Mouse (Mus musculus) liver, postnatal 0 days (tissue): ENCODE data around the gene G6pc3.

ENCODE experiments used
- CTCF ChIP-seq: sonication (generic); IDR thresholded peaks from 2 replicates; pipeline ENCODE4 v1.5.1; 2016; ENCODE audit warnings: antibody characterized with exemption, low read depth
- EP300 ChIP-seq: IDR thresholded peaks from 2 replicates; pipeline ENCODE4 v1.6.1; 2016; ENCODE audit warnings: antibody characterized with exemption, low read depth, mild to moderate bottlenecking

DNA sequence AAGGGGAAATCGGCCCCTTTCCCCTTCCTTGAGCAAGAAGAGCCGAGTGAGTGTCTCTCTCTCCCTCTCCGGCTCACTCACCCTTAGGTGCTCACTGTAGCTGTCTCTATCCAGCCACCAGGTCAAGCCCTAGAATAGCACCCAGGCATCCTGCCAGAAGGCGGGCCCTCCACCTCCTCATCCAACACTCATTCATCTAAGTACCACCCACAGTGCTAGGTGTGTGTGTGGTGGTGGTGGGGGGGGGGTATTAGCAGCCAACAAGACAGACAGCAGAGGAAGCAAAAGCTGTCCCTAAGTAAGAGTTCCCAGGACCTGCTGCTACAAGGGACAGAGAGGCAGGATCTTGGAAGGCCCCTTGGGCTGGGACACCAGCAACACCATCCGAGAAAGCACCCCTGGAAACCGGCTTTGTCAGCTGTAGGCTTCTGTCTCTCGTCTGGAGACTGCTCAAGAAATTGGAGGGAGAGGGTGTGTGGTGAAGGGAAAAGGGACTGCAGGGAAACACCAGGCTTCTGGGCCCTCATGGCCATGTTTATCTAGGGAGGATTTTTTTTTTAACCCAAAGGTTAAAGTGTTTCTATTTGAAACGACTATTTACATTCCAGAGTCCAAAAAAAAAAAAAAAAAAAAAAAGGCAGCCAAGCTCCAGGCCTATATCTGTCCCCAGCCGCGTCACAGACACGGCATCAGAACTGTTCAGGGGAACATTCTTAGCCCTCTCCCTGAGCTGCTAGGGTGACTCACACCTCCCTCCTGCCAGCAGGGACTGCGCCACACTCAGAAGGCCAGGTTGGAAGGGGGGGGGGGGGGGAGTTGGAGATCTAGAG, 26.9 kb downstream of the G6pc3 start:
- no peak for TF ChIP-seq CTCF
- TF ChIP-seq EP300: peak; percentile 64; the same call in 1 of the 2 replicates
